Mouse (Mus musculus): ENCODE data around the gene Slc26a6. TPM values are rescaled to one million over a fixed set of nuclear protein-coding genes. Genes with fewer than 3 reads are reported as not detected.

Slc26a6 gene
- 21.4 and 22.8 TPM in 2 replicates for polyA plus RNA-seq (2012; rRNA removed)

DNA sequence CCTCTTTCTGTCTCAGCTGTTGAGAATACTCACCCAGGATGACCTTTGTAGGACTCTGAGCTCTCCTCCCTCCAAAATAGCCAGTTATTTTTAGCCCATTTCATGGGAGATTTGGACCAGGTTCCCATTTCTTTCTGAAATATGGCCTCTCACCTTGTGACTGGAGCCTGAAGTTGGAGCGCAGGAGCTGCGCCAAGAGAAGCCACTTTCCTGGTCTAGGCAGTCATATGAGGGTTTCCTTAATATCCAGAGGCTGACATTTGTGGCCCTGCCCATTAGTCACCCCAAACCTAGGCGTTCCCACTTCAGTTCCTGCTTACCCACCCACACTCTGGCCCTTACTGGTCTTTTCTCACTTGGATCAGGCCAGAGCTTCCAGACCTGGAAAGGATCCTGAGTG lies at the start of gene Slc26a6:
Gene Slc26a6, plus strand, starts transcription at position 308 of the 400 bp plus-strand sequence.

GRCm38 (mm10) chr9:108808163-108808665 lies 44.9 kb upstream of the Slc26a6 start, which contains the start of gene Nckipsd:
Gene Nckipsd (plus strand): TSS chr9:108808368.

GRCm38 (mm10) chr9:108825820-108826699 lies 27.0 kb upstream of the Slc26a6 start, which contains the start of gene Celsr3:
Gene Celsr3 (plus strand): TSS chr9:108826320.

GRCm38 (mm10) chr9:108914491-108914890 lies 61.4 kb downstream of the Slc26a6 start, which contains the start of gene Tmem89:
Gene Tmem89 (plus strand): TSS chr9:108914619.

DNA sequence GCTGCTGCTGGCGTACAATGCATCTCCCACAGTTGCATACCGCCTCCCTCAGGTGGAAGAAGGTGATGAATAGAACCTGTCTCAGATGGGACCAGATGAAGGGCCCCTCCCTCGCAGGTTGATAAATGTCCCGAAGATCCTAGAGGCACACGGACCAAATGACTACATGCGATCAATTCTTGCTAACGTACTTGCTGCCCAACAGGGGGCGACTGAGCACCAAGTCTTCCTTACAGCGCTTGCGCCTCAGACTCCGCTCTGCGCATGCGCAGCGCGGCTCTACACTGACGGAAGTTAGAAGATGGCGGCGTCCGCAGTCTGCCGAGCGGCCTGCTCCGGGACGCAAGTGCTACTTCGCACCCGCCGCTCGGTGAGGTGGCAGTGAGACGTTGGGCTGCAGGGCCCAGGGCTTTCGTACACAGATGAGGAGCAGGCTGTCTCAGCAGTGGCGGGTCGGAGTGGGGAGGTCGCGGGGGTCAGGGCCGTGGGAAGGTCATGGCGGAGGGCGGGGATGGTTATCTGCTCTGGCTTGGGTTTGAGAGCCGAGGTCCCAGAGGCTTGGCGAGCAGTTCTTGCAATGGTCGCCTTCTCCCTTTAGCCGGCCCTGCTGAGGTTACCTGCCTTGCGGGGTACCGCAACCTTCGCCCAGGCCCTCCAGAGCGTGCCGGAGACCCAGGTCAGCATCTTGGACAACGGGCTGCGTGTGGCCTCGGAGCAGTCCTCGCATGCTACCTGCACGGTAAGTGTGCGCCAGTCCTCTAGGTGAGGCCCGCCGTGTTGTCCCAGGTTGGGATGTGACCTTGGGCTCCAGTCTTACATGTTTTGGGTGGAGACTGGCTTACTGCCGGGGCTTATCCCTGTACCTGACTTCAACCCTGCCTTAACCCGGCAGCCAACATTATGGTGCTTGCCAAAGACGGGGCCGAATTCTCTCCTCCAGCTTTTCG lies 83.6 kb downstream of the Slc26a6 start, which contains the start of gene Uqcrc1:
Gene Uqcrc1, plus strand, starts transcription at position 216 of the 947 bp plus-strand sequence.

DNA sequence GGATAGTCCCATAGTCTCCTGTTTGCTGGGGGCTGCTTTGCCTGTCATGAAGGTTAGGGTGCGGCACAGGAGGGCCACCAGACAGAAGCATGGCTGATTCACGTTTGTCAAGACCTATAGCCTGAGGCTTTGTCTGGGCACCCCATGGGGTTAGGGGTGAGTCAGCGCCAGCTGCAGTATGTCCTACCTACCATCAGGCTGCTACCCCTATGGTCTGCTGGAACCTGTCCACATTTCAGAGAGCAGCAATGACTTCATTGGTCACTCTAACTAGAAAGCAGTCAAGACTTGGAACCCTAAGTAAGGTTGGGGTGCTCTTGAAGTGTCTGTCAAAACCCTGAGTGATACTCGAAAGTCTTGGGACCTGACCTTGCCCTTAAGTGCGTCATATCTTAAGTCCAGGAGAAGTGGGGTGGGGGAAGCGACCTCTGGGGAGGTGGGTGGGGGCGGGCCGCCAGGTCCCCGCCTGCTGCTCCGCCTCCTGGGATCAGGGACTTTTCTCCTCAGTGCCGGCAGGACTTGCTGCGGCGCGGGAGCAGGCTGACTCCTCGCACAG lies 100.1 kb downstream of the Slc26a6 start, which contains the start of gene Col7a1:
Gene Col7a1, plus strand, starts transcription at position 506 of the 556 bp plus-strand sequence.

Other genes starting within 250 kb of the Slc26a6 start
- 31.7 and 31.8 TPM in 2 replicates for gene Arih2, start 203.9 kb upstream of the Slc26a6 start, polyA plus RNA-seq (2012; rRNA removed)
- gene Slc25a20, start 191.2 kb upstream of the Slc26a6 start, polyA plus RNA-seq (2012; rRNA removed), result 19.7 and 26.4 TPM in 2 replicates
- 19.8 and 24.9 TPM in 2 replicates for gene Prkar2a, start 164.0 kb upstream of the Slc26a6 start, polyA plus RNA-seq (2012; rRNA removed)
- 128 and 140 TPM in 2 replicates for gene Ip6k2, start 69.5 kb upstream of the Slc26a6 start, polyA plus RNA-seq (2012; rRNA removed)
- gene Nckipsd, start 44.9 kb upstream of the Slc26a6 start, polyA plus RNA-seq (2012; rRNA removed), result 45.7 and 67.4 TPM in 2 replicates
- gene Celsr3, start 27.0 kb upstream of the Slc26a6 start, polyA plus RNA-seq (2012; rRNA removed), result 0.10 and 0.60 TPM in 2 replicates
- 0.31 TPM in 1 of 2 replicates, not detected in the other for gene Tmem89, start 61.3 kb downstream of the Slc26a6 start, polyA plus RNA-seq (2012; rRNA removed)
- 658 and 727 TPM in 2 replicates for gene Uqcrc1, start 83.3 kb downstream of the Slc26a6 start, polyA plus RNA-seq (2012; rRNA removed)
- gene Col7a1, start 100.3 kb downstream of the Slc26a6 start, polyA plus RNA-seq (2012; rRNA removed), result 19.0 and 20.5 TPM in 2 replicates
- gene Ucn2, start 132.7 kb downstream of the Slc26a6 start, polyA plus RNA-seq (2012; rRNA removed), result 0.68 and 1.5 TPM in 2 replicates
- gene Pfkfb4, start 138.5 kb downstream of the Slc26a6 start, polyA plus RNA-seq (2012; rRNA removed), result 35.3 and 35.8 TPM in 2 replicates
- gene Shisa5, start 185.3 kb downstream of the Slc26a6 start, polyA plus RNA-seq (2012; rRNA removed), result 577 and 1,079 TPM in 2 replicates
- 128 and 138 TPM in 2 replicates for gene Trex1, start 206.5 kb downstream of the Slc26a6 start, polyA plus RNA-seq (2012; rRNA removed)
- gene Atrip, start 220.8 kb downstream of the Slc26a6 start, polyA plus RNA-seq (2012; rRNA removed), result 43.3 and 45.4 TPM in 2 replicates
- gene Ccdc51, start 229.2 kb downstream of the Slc26a6 start, polyA plus RNA-seq (2012; rRNA removed), result 8.3 and 9.5 TPM in 2 replicates
- 5.8 and 7.3 TPM in 2 replicates for gene Tma7, start 229.3 kb downstream of the Slc26a6 start, polyA plus RNA-seq (2012; rRNA removed)
- 72.4 and 89.8 TPM in 2 replicates for gene Plxnb1, start 242.1 kb downstream of the Slc26a6 start, polyA plus RNA-seq (2012; rRNA removed)